Mouse (Mus musculus): ENCODE data around the gene Znhit6. TPM values are rescaled to one million over a fixed set of nuclear protein-coding genes. Genes with fewer than 3 reads are reported as not detected.

Znhit6 gene
- polyA plus RNA-seq, 1 experiment from 2014 or later, result 32.4 TPM

- 77% methylated on average over 9 of the region's 9 CpGs for WGBS
- Histone ChIP-seq H3K36me3 (ENCODE audit: control insufficient read depth, insufficient read depth, low read length) (no peaks in the 10 kb centered on the region), H3K4me3 (ENCODE audit: low read depth, low read length) (no peak overlapping the region), H3K4me2 (ENCODE audit: low read depth, low read length) (no peak overlapping the region), H3K9me3 (ENCODE audit: control insufficient read depth, low read length) (no peaks in the 10 kb centered on the region), H3K27me3 (ENCODE audit: control insufficient read depth, insufficient read depth, low read length) (no peaks in the 10 kb centered on the region), H3K27ac (ENCODE audit: low read depth, low read length) (no peak overlapping the region), H3K4me1 (ENCODE audit: control insufficient read depth, insufficient read depth, low read length) (peaks cover 10% of the 10 kb centered on the region; the same call in 1 of the 2 replicates), H3K9ac (replicated peaks; ENCODE audit: low read depth, low read length) (no peak overlapping the region)
- no peak for ATAC-seq (ENCODE audit: low read depth)
These were observed 42.3 kb downstream of the Znhit6 start for GRCm38 (mm10) chr3:145618299-145618698.

DNA sequence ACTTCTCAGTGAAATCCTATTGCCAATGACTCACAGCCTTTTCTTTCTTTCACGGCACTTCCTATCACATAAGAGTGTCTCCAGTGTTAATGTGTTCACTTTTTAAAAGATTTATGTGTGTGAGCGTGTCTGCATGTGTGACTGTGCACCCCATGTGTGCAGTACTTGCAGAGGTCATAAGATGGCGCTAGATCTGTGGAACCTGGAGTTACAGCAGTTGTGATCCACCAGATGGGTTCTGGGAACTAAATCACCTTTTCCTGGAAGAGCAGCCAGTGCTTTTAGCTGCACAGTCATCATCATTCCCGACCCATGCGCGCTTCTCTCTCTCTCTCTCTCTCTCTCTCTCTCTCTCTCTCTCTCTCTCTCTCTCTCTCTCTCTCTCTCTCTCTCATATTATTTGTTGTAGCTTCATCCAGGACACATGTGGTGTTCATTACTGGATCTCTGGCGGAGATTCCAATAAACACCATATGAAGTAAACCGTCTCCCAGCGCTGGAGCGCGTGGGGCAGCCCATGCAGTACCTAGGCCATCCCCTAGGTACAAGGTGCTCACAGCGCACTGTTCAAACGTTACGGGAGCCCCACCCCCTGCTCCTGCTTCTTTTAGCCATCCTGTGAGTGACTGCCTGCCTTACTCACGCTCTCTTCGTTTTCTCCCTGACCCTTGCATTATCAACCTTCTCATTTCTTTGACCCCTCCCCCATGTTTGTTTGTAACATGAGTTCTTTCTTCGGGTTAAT lies 43.8 kb downstream of the Znhit6 start:
- Histone ChIP-seq H3K9me3 (ENCODE audit: control insufficient read depth, low read length) (no peaks in the 10 kb centered on the region), H3K4me1 (ENCODE audit: control insufficient read depth, insufficient read depth, low read length) (peaks cover 3% of the 10 kb centered on the region; the same call in 1 of the 2 replicates), H3K4me3 (ENCODE audit: low read depth, low read length) (no peak overlapping the region), H3K27me3 (ENCODE audit: control insufficient read depth, insufficient read depth, low read length) (no peaks in the 10 kb centered on the region), H3K9ac (replicated peaks; ENCODE audit: low read depth, low read length) (no peak overlapping the region), H3K36me3 (ENCODE audit: control insufficient read depth, insufficient read depth, low read length) (no peaks in the 10 kb centered on the region), H3K27ac (ENCODE audit: low read depth, low read length) (no peak overlapping the region), H3K4me2 (ENCODE audit: low read depth, low read length) (no peak overlapping the region)
- no peak for ATAC-seq (ENCODE audit: low read depth)
- WGBS, result 92% methylated on average over 17 of the region's 17 CpGs

- no peak overlapping the region for H3K4me2 ChIP-seq (ENCODE audit: low read depth, low read length)
- H3K9me3 ChIP-seq (ENCODE audit: control insufficient read depth, low read length), result no peaks in the 10 kb centered on the region
- WGBS, result 92% methylated on average over 4 of the region's 4 CpGs
These were observed 45.2 kb downstream of the Znhit6 start for GRCm38 (mm10) chr3:145621209-145621608.

DNA sequence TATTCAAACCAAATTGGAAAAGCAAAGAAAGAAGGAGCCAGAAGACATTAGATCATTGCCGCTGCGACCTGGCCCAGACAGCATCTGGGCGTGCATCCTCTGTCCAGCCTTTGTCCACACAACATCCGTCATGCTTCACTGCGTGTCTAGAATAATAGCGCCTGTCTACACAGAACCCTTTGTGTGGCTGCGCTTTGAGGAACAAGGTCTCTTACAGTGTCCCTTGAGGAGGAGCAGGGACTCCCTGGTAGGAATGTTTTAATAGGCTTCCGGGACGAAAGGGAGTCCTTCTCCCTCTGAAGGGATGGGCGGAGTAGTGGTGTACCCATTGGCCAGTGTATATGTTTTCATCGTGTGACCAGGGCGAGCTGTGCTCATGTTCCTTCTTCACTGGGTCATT lies 47.0 kb downstream of the Znhit6 start:
- Histone ChIP-seq H3K9me3 (ENCODE audit: control insufficient read depth, low read length) (no peaks in the 10 kb centered on the region), H3K36me3 (ENCODE audit: control insufficient read depth, insufficient read depth, low read length) (no peaks in the 10 kb centered on the region), H3K4me3 (ENCODE audit: low read depth, low read length) (no peak overlapping the region), H3K27ac (ENCODE audit: low read depth, low read length) (no peak overlapping the region), H3K4me1 (ENCODE audit: control insufficient read depth, insufficient read depth, low read length) (no peaks in the 10 kb centered on the region), H3K27me3 (ENCODE audit: control insufficient read depth, insufficient read depth, low read length) (no peaks in the 10 kb centered on the region), H3K9ac (replicated peaks; ENCODE audit: low read depth, low read length) (no peak overlapping the region), H3K4me2 (ENCODE audit: low read depth, low read length) (no peak overlapping the region)
- WGBS, result 50% methylated on average over 12 of the region's 12 CpGs
- ATAC-seq (ENCODE audit: low read depth), result peak; percentile 42

More at GRCm38 (mm10) chr3:145621209-145621608, 45.2 kb downstream of the Znhit6 start:
- Histone ChIP-seq H3K36me3 (ENCODE audit: control insufficient read depth, insufficient read depth, low read length) (no peaks in the 10 kb centered on the region), H3K9ac (replicated peaks; ENCODE audit: low read depth, low read length) (no peak overlapping the region), H3K4me3 (ENCODE audit: low read depth, low read length) (no peak overlapping the region), H3K27me3 (ENCODE audit: control insufficient read depth, insufficient read depth, low read length) (no peaks in the 10 kb centered on the region), H3K27ac (ENCODE audit: low read depth, low read length) (no peak overlapping the region), H3K4me1 (ENCODE audit: control insufficient read depth, insufficient read depth, low read length) (no peaks in the 10 kb centered on the region)
- no peak for ATAC-seq (ENCODE audit: low read depth)

DNA sequence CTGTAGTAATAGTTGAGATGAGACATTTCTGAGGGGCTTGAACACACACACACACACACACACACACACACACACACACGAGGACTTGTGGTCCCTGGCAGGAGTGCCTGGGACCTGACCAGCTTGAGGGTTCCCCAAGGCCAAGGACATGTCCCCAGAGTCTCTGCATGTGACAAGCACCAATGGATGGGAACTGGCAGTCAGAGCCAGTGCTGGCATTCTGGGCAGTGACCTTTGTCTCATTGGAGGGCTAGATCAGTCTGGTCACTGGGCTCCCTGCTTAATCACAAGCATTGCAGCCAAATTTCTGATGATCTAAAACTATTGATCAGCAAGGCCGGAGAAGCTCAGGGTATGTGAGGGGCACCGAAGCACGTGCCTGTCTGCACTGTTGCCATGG lies 48.8 kb downstream of the Znhit6 start:
- H3K9ac ChIP-seq (replicated peaks; ENCODE audit: low read depth, low read length), result no peak overlapping the region
- ATAC-seq (ENCODE audit: low read depth), result no peak
- H3K27me3 ChIP-seq (ENCODE audit: control insufficient read depth, insufficient read depth, low read length), result no peaks in the 10 kb centered on the region
- H3K9me3 ChIP-seq (ENCODE audit: control insufficient read depth, low read length), result no peaks in the 10 kb centered on the region
- H3K4me2 ChIP-seq (ENCODE audit: low read depth, low read length), result no peak overlapping the region
- WGBS, result 77% methylated on average over 4 of the region's 4 CpGs
- H3K27ac ChIP-seq (ENCODE audit: low read depth, low read length), result no peak overlapping the region
- no peaks in the 10 kb centered on the region for H3K36me3 ChIP-seq (ENCODE audit: control insufficient read depth, insufficient read depth, low read length)
- no peak overlapping the region for H3K4me3 ChIP-seq (ENCODE audit: low read depth, low read length)
- H3K4me1 ChIP-seq (ENCODE audit: control insufficient read depth, insufficient read depth, low read length), result no peaks in the 10 kb centered on the region

GRCm38 (mm10) chr3:145625546-145625945 lies 49.5 kb downstream of the Znhit6 start:
- Histone ChIP-seq H3K27ac (ENCODE audit: low read depth, low read length) (no peak overlapping the region), H3K4me3 (ENCODE audit: low read depth, low read length) (no peak overlapping the region), H3K27me3 (ENCODE audit: control insufficient read depth, insufficient read depth, low read length) (no peaks in the 10 kb centered on the region), H3K9me3 (ENCODE audit: control insufficient read depth, low read length) (no peaks in the 10 kb centered on the region), H3K9ac (replicated peaks; ENCODE audit: low read depth, low read length) (no peak overlapping the region), H3K36me3 (ENCODE audit: control insufficient read depth, insufficient read depth, low read length) (no peaks in the 10 kb centered on the region), H3K4me2 (ENCODE audit: low read depth, low read length) (no peak overlapping the region), H3K4me1 (ENCODE audit: control insufficient read depth, insufficient read depth, low read length) (no peaks in the 10 kb centered on the region)
- WGBS, result 82% methylated on average over 9 of the region's 9 CpGs
- no peak for ATAC-seq (ENCODE audit: low read depth)

DNA sequence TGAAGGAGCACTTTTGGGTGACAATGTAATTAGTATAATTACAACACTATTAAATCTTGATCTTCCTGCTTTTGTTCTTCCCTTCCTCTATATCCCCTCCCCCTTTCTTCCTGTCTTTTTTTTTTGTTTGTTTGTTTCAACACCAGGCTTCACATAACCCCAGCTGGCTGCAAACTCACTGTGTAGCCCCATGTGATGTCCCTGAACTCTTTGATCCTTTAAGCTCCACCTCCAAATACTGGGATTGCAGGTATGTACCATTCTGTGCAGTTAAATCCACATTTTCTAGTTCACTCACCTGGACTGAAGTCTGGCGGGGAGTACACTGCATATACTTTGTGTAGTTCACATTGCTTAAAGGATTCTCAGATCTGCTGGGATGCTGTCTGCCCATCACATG lies 50.1 kb downstream of the Znhit6 start:
- no peaks in the 10 kb centered on the region for H3K36me3 ChIP-seq (ENCODE audit: control insufficient read depth, insufficient read depth, low read length)
- no peak overlapping the region for H3K27ac ChIP-seq (ENCODE audit: low read depth, low read length)
- H3K9me3 ChIP-seq (ENCODE audit: control insufficient read depth, low read length), result no peaks in the 10 kb centered on the region
- no peaks in the 10 kb centered on the region for H3K4me1 ChIP-seq (ENCODE audit: control insufficient read depth, insufficient read depth, low read length)
- H3K4me3 ChIP-seq (ENCODE audit: low read depth, low read length), result no peak overlapping the region
- 91% methylated on average over 1 of the region's 1 CpGs for WGBS
- ATAC-seq (ENCODE audit: low read depth), result no peak
- H3K27me3 ChIP-seq (ENCODE audit: control insufficient read depth, insufficient read depth, low read length), result no peaks in the 10 kb centered on the region
- H3K9ac ChIP-seq (replicated peaks; ENCODE audit: low read depth, low read length), result no peak overlapping the region
- H3K4me2 ChIP-seq (ENCODE audit: low read depth, low read length), result no peak overlapping the region

DNA sequence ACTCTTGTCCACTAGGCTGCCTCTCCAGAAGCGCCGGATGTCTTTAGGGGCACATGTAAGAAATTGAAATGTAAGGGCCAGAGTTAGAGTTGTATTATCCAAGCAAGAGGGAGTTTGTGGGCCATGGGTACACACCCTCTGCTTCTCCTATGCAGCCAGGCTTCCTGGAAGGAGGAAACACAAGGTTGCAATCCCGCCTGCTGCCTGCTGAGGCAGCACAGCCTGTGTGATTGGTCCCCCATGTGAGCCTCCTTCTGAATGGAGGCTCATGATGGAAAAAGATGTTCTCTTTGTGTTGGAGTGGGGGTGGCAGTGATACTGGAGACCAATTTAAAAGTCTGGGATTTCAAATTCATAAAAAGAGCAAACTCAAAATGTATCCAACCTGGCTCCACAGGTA lies 51.8 kb downstream of the Znhit6 start:
- no peak overlapping the region for H3K9ac ChIP-seq (replicated peaks; ENCODE audit: low read depth, low read length)
- 75% methylated on average over 3 of the region's 3 CpGs for WGBS
- H3K4me3 ChIP-seq (ENCODE audit: low read depth, low read length), result no peak overlapping the region
- H3K4me2 ChIP-seq (ENCODE audit: low read depth, low read length), result no peak overlapping the region
- no peaks in the 10 kb centered on the region for H3K36me3 ChIP-seq (ENCODE audit: control insufficient read depth, insufficient read depth, low read length)
- no peak overlapping the region for H3K27ac ChIP-seq (ENCODE audit: low read depth, low read length)
- no peak for ATAC-seq (ENCODE audit: low read depth)
- no peaks in the 10 kb centered on the region for H3K4me1 ChIP-seq (ENCODE audit: control insufficient read depth, insufficient read depth, low read length)
- H3K9me3 ChIP-seq (ENCODE audit: control insufficient read depth, low read length), result no peaks in the 10 kb centered on the region
- no peaks in the 10 kb centered on the region for H3K27me3 ChIP-seq (ENCODE audit: control insufficient read depth, insufficient read depth, low read length)

- no peak overlapping the region for H3K4me2 ChIP-seq (ENCODE audit: low read depth, low read length)
- H3K4me3 ChIP-seq (ENCODE audit: low read depth, low read length), result no peak overlapping the region
- no peaks in the 10 kb centered on the region for H3K9me3 ChIP-seq (ENCODE audit: control insufficient read depth, low read length)
- no peaks in the 10 kb centered on the region for H3K4me1 ChIP-seq (ENCODE audit: control insufficient read depth, insufficient read depth, low read length)
- H3K27me3 ChIP-seq (ENCODE audit: control insufficient read depth, insufficient read depth, low read length), result no peaks in the 10 kb centered on the region
- H3K27ac ChIP-seq (ENCODE audit: low read depth, low read length), result no peak overlapping the region
- ATAC-seq (ENCODE audit: low read depth), result peak; percentile 41; the same call in 1 of the 2 replicates
- 51% methylated on average over 5 of the region's 5 CpGs for WGBS
- no peaks in the 10 kb centered on the region for H3K36me3 ChIP-seq (ENCODE audit: control insufficient read depth, insufficient read depth, low read length)
- no peak overlapping the region for H3K9ac ChIP-seq (replicated peaks; ENCODE audit: low read depth, low read length)
These were observed 52.6 kb downstream of the Znhit6 start for GRCm38 (mm10) chr3:145628643-145629042.
